Mouse (Mus musculus) stomach, embryonic 15.5 days (tissue): ENCODE measurements around the gene Mctp1. TPM values are rescaled to one million over a fixed set of nuclear protein-coding genes. Genes with fewer than 3 reads are reported as not detected.
"Not testable (repeated sequence)": the region's sequence is repeated elsewhere in the genome, so short reads cannot be mapped to it uniquely, and the experiment has no call there.

ENCODE experiments used
- ATAC-seq: fragments of 200-750 bp; cut with Nextera tagmentation; 2 replicates; pipeline ENCODE4 v1.8.0; 2017; ENCODE audit warnings: low read depth, moderate number of reproducible peaks, moderate TSS enrichment; ENCODE audit not compliant: insufficient read depth, low FRiP score
- H3K27ac ChIP-seq: fragments of 300-500 bp; sonication (generic); 2 replicates; pipeline ENCODE4 v1.5.1; 2015; ENCODE audit warnings: mild to moderate bottlenecking, inconsistent platforms
- H3K27me3 ChIP-seq: fragments of 300-500 bp; sonication (generic); replicated peaks from 2 replicates; pipeline ENCODE4 v1.6.1; 2015; ENCODE audit warnings: inconsistent platforms
- H3K36me3 ChIP-seq: fragments of 300-500 bp; sonication (generic); 2 replicates; pipeline ENCODE4 v1.6.1; 2015; ENCODE audit warnings: inconsistent platforms
- H3K4me1 ChIP-seq: fragments of 300-500 bp; sonication (generic); 2 replicates; pipeline ENCODE4 v1.6.1; 2015; ENCODE audit warnings: inconsistent platforms
- H3K4me2 ChIP-seq: fragments of 300-500 bp; sonication (generic); 2 replicates; pipeline ENCODE4 v1.6.1; 2015; ENCODE audit warnings: mild to moderate bottlenecking, inconsistent platforms
- H3K4me3 ChIP-seq: fragments of 300-500 bp; sonication (generic); replicated peaks from 2 replicates; pipeline ENCODE4 v1.5.1; 2015; ENCODE audit warnings: inconsistent platforms
- H3K9ac ChIP-seq: fragments of 300-500 bp; sonication (generic); 2 replicates; pipeline ENCODE4 v1.6.1; 2015; ENCODE audit warnings: inconsistent platforms
- H3K9me3 ChIP-seq: fragments of 300-500 bp; sonication (generic); 2 replicates; pipeline ENCODE4 v1.6.1; 2016; ENCODE audit warnings: inconsistent platforms
- WGBS: fragments of 180-500 bp; shearing (Covaris S2); methylation state at CpG from one replicate; pipeline ENCODE4 v1.1.7; 2015; 5-methylcytosine and 5-hydroxymethylcytosine counted together
- polyA plus RNA-seq: library from polyadenylated mRNA; unstranded; fragments of >200 nt; fragmentation: Nextera tagmentation; extraction: Ambion mirVana; gene quantifications from 2 replicates; pipeline ENCODE4 v1.2.1, GENCODE M21; 2015

Mctp1 gene
- polyA plus RNA-seq, 1 experiment from 2014 or later = 1.6 TPM

DNA sequence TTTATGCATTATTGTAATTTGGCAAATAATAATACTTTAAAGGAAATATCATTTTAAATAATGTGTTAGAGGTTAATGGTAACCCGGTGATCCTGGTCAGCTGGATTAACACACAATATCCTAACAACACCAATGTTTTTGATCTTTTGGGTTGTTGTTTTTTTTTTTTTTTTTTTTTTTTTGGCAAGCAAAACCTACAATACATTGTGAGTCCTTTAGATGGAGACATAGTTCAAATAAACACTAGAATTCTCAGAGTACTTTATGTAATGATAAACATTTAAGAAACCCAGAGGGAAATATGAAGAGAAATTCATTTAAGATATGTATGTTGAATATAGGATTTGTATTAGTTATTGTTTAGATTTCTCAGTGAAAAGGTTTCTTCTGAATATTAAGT is 534.0 kb downstream of the Mctp1 start:
- Histone ChIP-seq H3K4me2 (no peak overlapping the region), H3K4me3 (no peak overlapping the region), H3K27me3 (no peaks in the 10 kb centered on the region), H3K27ac (no peak overlapping the region), H3K9me3 (no peaks in the 10 kb centered on the region), H3K4me1 (no peaks in the 10 kb centered on the region), H3K9ac (no peak overlapping the region), H3K36me3 (no peaks in the 10 kb centered on the region)
- WGBS = 89% methylated on average over 1 of the region's 1 CpGs
- no peak for ATAC-seq

DNA sequence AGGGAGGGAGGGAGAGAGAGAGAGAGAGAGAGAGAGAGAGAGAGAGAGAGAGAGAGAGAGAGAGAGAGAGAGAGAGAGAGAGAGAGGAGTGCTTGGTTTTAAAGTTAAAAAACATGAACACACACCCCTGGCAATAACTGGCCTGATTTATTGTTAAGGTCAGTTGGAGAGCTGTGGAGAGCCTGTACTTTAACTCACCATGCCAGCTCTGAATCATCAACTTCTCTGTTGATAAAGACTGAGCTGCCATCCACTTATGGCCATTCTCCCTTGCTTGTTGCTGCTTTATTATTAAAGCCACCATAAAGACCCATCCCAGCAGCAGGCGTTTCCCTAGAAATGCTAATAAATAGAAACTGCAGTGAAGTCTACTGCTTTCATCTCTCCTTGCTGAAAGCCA is 542.5 kb downstream of the Mctp1 start:
- no peaks in the 10 kb centered on the region for H3K27me3 ChIP-seq
- no peaks in the 10 kb centered on the region for H3K4me1 ChIP-seq
- 60% methylated on average over 1 of the region's 1 CpGs for WGBS
- no peak overlapping the region for H3K4me3 ChIP-seq
- H3K36me3 ChIP-seq = no peaks in the 10 kb centered on the region
- H3K4me2 ChIP-seq = no peak overlapping the region
- H3K9me3 ChIP-seq = no peaks in the 10 kb centered on the region
- no peak overlapping the region for H3K9ac ChIP-seq
- H3K27ac ChIP-seq = no peak overlapping the region
- ATAC-seq = no peak

DNA sequence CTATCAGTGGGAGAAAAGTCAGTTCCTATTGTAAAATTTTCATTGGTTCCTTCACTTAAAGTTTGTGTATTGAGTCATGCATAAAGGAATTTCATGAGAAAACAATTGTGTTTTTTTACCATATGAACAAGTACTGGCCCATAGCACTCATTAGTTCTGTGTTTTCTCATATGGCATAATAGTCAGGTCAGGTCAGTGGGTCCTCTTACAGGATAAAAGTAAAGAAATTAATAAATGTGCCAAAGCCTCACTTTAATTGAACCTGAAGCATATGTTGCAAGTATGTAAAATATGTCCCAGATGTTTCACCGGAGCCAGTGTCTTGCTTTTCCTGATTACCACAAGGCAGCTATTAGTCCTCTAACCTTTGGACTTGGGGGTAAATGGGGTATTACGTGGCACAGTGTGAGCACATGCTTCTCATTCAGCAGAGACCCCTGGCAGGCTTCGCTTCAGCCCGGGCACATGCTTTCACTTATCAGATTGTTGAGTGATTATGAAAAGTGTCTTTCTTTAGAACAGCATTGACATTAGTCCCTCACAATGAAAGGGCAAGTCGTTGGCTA is 543.6 kb downstream of the Mctp1 start:
- no peak overlapping the region for H3K4me2 ChIP-seq
- no peaks in the 10 kb centered on the region for H3K27me3 ChIP-seq
- no peaks in the 10 kb centered on the region for H3K36me3 ChIP-seq
- no peak for ATAC-seq
- H3K27ac ChIP-seq = no peak overlapping the region
- WGBS = 66% methylated on average over 5 of the region's 5 CpGs
- H3K4me3 ChIP-seq = no peak overlapping the region
- no peaks in the 10 kb centered on the region for H3K4me1 ChIP-seq
- no peak overlapping the region for H3K9ac ChIP-seq
- no peaks in the 10 kb centered on the region for H3K9me3 ChIP-seq

DNA sequence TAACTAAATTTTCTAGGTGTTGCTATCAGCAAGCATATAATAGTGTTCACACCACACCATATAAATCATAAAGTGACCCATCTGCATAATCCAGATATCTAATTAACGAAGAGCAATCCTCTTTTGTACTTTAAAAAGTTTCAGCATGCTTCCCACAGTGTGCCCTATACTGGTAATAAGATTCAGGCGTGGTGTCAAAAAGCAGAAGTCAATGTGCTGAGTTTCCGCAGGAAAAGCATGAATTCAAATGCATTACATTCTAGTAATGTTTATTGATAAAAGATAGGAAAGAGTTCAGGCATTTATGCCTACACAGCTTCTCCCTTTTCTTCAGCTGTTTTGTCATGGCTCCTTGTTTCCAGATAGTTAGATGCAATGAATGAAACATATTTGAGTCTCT is 544.8 kb downstream of the Mctp1 start:
- Histone ChIP-seq H3K4me2 (no peak overlapping the region), H3K27ac (no peak overlapping the region), H3K27me3 (no peaks in the 10 kb centered on the region), H3K36me3 (no peaks in the 10 kb centered on the region), H3K9ac (no peak overlapping the region), H3K4me1 (no peaks in the 10 kb centered on the region), H3K9me3 (no peaks in the 10 kb centered on the region), H3K4me3 (no peak overlapping the region)
- ATAC-seq = no peak
- WGBS = 78% methylated on average over 3 of the region's 3 CpGs

DNA sequence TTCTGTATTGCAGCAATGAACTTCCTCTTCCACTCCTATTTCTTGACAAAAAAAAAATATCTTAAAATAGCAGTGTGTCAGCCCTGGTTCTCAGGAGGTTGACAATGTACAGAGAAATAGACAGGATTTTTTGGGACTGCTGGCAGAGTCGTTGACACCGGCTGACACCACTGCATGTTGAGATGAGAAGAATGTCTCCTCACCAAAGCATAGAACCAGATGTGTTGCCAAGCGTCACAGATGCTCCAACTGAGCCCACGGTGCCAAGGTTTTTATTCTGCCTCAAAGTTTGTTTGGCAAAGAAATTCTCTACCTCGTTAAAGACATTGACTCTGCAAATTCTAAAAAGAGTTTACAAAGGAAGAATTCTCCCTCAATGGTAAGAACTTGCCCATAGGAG is 548.6 kb downstream of the Mctp1 start:
- WGBS = 76% methylated on average over 5 of the region's 5 CpGs
- H3K27ac ChIP-seq = no peak overlapping the region
- ATAC-seq = no peak

DNA sequence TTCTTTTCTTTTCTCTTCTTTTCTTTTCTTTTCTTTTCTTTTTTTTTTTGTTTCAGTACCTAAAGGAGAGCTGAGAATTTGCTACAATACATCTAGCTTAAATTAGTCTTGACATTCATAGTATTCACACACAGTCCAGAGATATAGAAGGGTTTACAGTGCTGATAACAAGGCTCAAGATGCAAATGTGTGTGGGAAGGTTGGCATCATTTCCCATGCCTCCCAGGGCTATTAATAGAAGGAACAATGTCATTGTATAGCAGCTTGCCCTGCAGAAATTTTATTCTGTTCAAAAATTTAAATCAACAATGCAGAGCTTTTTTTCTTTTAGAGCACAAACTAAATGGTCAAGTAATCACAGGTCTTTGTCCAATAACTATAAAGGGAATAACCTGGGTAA is 564.9 kb downstream of the Mctp1 start:
- no peak overlapping the region for H3K4me2 ChIP-seq
- H3K4me3 ChIP-seq = no peak overlapping the region
- no peaks in the 10 kb centered on the region for H3K9me3 ChIP-seq
- H3K27me3 ChIP-seq = no peaks in the 10 kb centered on the region
- H3K36me3 ChIP-seq = no peaks in the 10 kb centered on the region
- H3K27ac ChIP-seq = no peak overlapping the region
- no peak overlapping the region for H3K9ac ChIP-seq
- no peak for ATAC-seq
- no peaks in the 10 kb centered on the region for H3K4me1 ChIP-seq

More for the DNA sequence above, 548.6 kb downstream of the Mctp1 start:
- Histone ChIP-seq H3K27me3 (no peaks in the 10 kb centered on the region), H3K36me3 (no peaks in the 10 kb centered on the region), H3K9me3 (no peaks in the 10 kb centered on the region), H3K4me3 (no peak overlapping the region), H3K9ac (no peak overlapping the region), H3K4me2 (no peak overlapping the region), H3K4me1 (no peaks in the 10 kb centered on the region)

DNA sequence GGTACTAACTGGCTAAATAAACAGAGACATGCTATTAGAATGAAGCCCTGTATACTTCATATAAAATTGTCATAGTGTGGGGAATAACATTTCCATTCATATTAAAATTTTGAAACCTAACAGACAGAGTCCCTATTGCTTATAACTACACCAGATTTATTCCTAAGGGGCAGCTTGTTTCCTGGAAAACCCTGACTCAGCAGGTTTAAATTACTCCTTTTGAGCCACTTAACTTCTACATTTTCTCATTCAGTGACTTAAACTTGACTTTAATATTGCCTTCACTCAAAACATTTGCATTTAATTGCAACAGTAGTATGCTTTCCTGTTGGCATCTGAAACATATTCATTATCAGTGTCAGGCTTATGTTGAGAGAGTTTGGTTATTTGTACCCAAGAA is 583.3 kb downstream of the Mctp1 start:
- H3K4me2 ChIP-seq = no peak overlapping the region

DNA sequence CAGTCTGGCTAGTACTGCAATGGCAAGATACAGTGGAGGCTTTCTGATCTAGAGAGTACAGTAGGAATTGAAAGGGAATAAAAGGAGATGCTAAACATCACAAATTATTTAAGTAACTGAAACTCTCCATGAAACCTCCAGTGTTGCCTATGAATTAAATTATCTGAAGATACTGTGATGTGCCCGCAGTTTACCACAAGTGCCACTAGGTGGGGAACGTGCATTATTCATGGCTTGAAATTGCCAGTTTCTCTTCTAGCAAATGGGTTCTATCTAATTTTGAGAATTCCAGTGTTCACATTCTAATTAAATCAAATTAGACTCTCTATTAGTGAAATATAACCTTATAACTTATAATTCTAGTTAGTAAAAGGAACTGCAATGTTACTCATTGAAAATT is 585.1 kb downstream of the Mctp1 start:
- no peak overlapping the region for H3K4me3 ChIP-seq
- H3K36me3 ChIP-seq = no peaks in the 10 kb centered on the region
- H3K9me3 ChIP-seq = no peaks in the 10 kb centered on the region
- ATAC-seq = no peak
- H3K9ac ChIP-seq = no peak overlapping the region
- whole genome bisulfite sequencing = 1% methylated on average over 2 of the region's 2 CpGs
- H3K27me3 ChIP-seq = no peaks in the 10 kb centered on the region
- H3K4me2 ChIP-seq = no peak overlapping the region
- H3K4me1 ChIP-seq = no peaks in the 10 kb centered on the region
- H3K27ac ChIP-seq = no peak overlapping the region

More for the DNA sequence above, 583.3 kb downstream of the Mctp1 start:
- no peaks in the 10 kb centered on the region for H3K36me3 ChIP-seq
- no peak overlapping the region for H3K27ac ChIP-seq
- no peak for ATAC-seq
- no peaks in the 10 kb centered on the region for H3K9me3 ChIP-seq
- no peak overlapping the region for H3K4me3 ChIP-seq
- H3K9ac ChIP-seq = no peak overlapping the region
- no peaks in the 10 kb centered on the region for H3K27me3 ChIP-seq
- no peaks in the 10 kb centered on the region for H3K4me1 ChIP-seq

DNA sequence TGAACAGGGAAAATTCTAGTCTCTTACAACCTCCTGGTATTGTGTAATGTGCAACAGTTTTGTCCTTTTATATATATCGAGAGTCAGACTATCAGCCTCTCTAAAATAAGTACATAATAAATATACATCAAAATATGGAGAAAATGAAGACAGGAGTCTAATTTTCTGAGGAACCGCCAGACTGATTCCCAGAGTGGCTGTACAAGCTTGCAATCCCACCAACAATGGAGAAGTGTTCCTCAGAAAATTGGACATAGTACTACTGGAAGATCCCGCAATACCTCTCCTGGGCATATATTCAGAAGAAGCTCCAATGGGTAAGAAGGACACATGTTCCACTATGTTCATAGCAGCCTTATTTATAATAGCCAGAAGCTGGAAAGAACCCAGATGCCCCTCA is 586.7 kb downstream of the Mctp1 start:
- WGBS = 88% methylated on average over 3 of the region's 3 CpGs
- not testable (repeated sequence) for H3K27me3 ChIP-seq, H3K9me3 ChIP-seq, H3K4me3 ChIP-seq, H3K27ac ChIP-seq, H3K36me3 ChIP-seq, H3K4me1 ChIP-seq, H3K9ac ChIP-seq, ATAC-seq, H3K4me2 ChIP-seq

DNA sequence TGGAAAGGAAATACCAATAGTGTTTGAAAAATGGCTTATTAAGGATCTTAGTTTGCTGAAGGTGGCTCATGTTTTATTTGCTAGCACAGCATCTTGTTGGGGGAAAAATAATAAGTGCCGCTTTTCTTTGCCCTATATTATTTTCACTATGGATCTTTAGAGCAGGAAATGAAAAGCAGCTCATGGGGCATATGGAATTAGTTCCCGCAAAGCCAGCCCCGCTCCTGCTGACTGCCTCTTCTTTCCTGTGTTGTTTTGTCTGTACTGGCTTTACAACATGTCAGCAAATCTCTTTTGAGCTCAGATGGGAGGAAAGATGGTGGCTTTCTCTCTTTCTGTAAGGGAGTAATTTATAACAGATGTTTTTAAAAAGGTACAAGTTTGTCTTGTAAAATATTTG is 618.3 kb downstream of the Mctp1 start:
- no peak overlapping the region for H3K9ac ChIP-seq
- H3K9me3 ChIP-seq = no peaks in the 10 kb centered on the region
- no peak for ATAC-seq
- no peaks in the 10 kb centered on the region for H3K36me3 ChIP-seq
- 77% methylated on average over 3 of the region's 3 CpGs for WGBS
- H3K4me2 ChIP-seq = no peak overlapping the region
- H3K4me1 ChIP-seq = no peaks in the 10 kb centered on the region
- H3K27ac ChIP-seq = no peak overlapping the region
- H3K27me3 ChIP-seq = no peaks in the 10 kb centered on the region
- no peak overlapping the region for H3K4me3 ChIP-seq

DNA sequence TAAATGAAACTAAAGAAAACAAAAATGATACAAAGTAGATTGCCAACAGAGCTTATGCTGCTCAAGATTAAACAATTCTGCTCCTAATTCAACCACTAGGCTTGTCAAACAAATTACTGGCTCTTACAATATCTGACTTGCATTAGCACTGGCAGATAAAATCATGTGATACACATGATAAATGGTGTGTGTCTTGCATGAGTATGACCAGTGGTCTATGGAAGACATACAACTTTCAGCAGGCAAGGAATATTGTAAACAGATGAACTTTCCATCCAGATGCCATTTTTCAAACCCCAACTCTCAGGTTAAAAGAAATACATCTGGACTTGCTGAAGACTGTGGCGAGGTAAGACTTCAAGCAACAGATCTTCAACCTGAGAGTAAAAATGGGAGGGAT is 619.3 kb downstream of the Mctp1 start:
- ATAC-seq = no peak; the same call in 1 of the 2 replicates
- no peaks in the 10 kb centered on the region for H3K36me3 ChIP-seq
- H3K27ac ChIP-seq = no peak overlapping the region
- no peak overlapping the region for H3K9ac ChIP-seq
- H3K4me3 ChIP-seq = no peak overlapping the region
- WGBS = 73% methylated on average over 1 of the region's 1 CpGs
- no peaks in the 10 kb centered on the region for H3K27me3 ChIP-seq
- H3K4me2 ChIP-seq = no peak overlapping the region
- H3K9me3 ChIP-seq = no peaks in the 10 kb centered on the region
- H3K4me1 ChIP-seq = no peaks in the 10 kb centered on the region

DNA sequence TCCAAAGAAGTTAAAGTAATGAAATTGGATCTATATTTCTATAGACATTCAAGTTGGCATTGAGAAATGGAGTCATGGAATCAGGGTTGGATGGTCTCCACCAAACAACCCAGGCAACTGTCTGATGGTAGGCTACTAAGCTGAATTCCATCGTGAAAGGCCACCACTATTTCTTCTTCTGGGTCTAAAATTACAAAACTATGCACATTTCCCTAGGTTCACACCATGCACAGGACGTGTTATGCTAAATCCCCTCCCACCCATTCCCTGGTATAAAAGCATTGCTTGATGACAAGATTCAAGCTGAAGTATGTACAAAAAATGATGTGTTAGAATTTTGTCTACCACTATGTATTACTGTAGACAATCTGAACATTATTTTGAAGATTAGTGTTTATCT is 634.5 kb downstream of the Mctp1 start:
- no peaks in the 10 kb centered on the region for H3K36me3 ChIP-seq
- no peak overlapping the region for H3K4me2 ChIP-seq
- no peaks in the 10 kb centered on the region for H3K27me3 ChIP-seq
- WGBS = 85% methylated on average over 2 of the region's 2 CpGs
- no peaks in the 10 kb centered on the region for H3K4me1 ChIP-seq
- H3K4me3 ChIP-seq = no peak overlapping the region
- H3K9me3 ChIP-seq = no peaks in the 10 kb centered on the region
- no peak for ATAC-seq
- H3K27ac ChIP-seq = no peak overlapping the region
- H3K9ac ChIP-seq = no peak overlapping the region

DNA sequence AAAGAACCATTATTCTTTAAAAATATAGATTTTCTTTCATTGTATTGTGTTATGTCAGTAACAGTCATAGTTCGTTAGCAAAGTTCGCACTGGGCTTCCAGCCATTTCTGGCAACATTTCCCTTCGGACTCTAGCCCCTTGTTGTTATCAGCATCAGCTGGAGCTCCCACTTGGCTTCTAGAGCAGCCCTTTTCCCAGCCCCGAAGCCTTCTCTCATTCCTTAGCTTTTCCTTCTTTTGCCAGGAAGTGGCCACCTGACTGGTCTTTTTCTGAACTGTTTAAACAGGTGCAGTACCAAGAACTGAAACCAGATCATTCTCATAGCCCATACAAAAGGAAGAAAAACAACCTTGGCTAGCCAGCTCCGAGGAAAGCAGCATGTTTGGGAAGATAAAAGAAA is 645.3 kb downstream of the Mctp1 start:
- no peaks in the 10 kb centered on the region for H3K36me3 ChIP-seq
- no peak overlapping the region for H3K27ac ChIP-seq
- H3K4me2 ChIP-seq = 0 out of 2 replicates have a peak overlapping the region, but pooled peaks have one; percentile 13
- H3K4me3 ChIP-seq = no peak overlapping the region
- no peaks in the 10 kb centered on the region for H3K4me1 ChIP-seq
- H3K9ac ChIP-seq = no peak overlapping the region
- 41% methylated on average over 5 of the region's 5 CpGs for WGBS
- H3K27me3 ChIP-seq = no peaks in the 10 kb centered on the region
- H3K9me3 ChIP-seq = no peaks in the 10 kb centered on the region
- ATAC-seq = no peak; the same call in 1 of the 2 replicates
